Comparison of ENCODE assay signal across 26 mouse cellular contexts in genomic region chr5:148015383-148015782, GRCm38 (mm10). TPM values are rescaled to one million over a fixed set of nuclear protein-coding genes. Genes with fewer than 3 reads are reported as not detected.
DNase-seq lines count a peak whose midpoint lies in the region; ATAC-seq and TF ChIP-seq lines count a peak whose summit lies in the region.
"Had no signal": no experiment of that assay in that cellular context is flagged by ENCODE, and none has a peak within 500 bp of the region (broad histone marks: within the 10 kb centered on the region; RNA-seq: fewer than 3 reads in every experiment).

No protein-coding gene starts in this region.

- no peaks in the 10 kb centered on the region for H3K4me1 ChIP-seq in midbrain, embryonic 11.5 days (ENCODE audit: control insufficient read depth, insufficient read depth, low read length)
- no peaks in the 10 kb centered on the region for H3K4me1 ChIP-seq in midbrain, embryonic 15.5 days
- H3K4me1 ChIP-seq in MEL (ENCODE audit: control insufficient read depth in 1 of 2, insufficient read depth in 2 of 2, low read length in 2 of 2): no peaks in the 10 kb centered on the region
- H3K4me1 ChIP-seq: embryonic facial prominence, embryonic 13.5 days; embryonic facial prominence, embryonic 15.5 days; forebrain, embryonic 10.5 days; forebrain, embryonic 12.5 days had no signal

- H3K9me3 ChIP-seq in midbrain, embryonic 11.5 days (ENCODE audit: control insufficient read depth, low read length): no peaks in the 10 kb centered on the region
- no peaks in the 10 kb centered on the region for H3K9me3 ChIP-seq in midbrain, embryonic 15.5 days
- no peaks in the 10 kb centered on the region for H3K9me3 ChIP-seq in MEL (replicated peaks; ENCODE audit: insufficient read depth, low read length)
- H3K9me3 ChIP-seq: embryonic facial prominence, embryonic 13.5 days; embryonic facial prominence, embryonic 15.5 days had no signal

- ATAC-seq in midbrain, embryonic 11.5 days (ENCODE audit: low FRiP score): no peak
- no peak for ATAC-seq in midbrain, embryonic 15.5 days (replicated peaks)
- peak; percentile 62 for ATAC-seq in megakaryocyte-erythroid progenitor cell, adult 5-6 weeks (replicated peaks; ENCODE audit: low FRiP score, low TSS enrichment, poor library complexity, severe bottlenecking)
- ATAC-seq in frontal cortex, adult (ENCODE audit: low TSS enrichment): no peak
- ATAC-seq: activated CD4-positive, CD25-positive, alpha-beta regulatory T cell, adult 4 months; forebrain, embryonic 14.5 days; forebrain, embryonic 16.5 days; Patski had no signal

- no peak overlapping the region for H3K27ac ChIP-seq in midbrain, embryonic 11.5 days (ENCODE audit: low read depth, low read length)
- H3K27ac ChIP-seq in midbrain, embryonic 15.5 days: no peak overlapping the region
- no peak overlapping the region; the same call in 1 of the 2 replicates for H3K27ac ChIP-seq in MEL (ENCODE audit: control insufficient read depth, low read depth, low read length)
- H3K27ac ChIP-seq: embryonic facial prominence, embryonic 13.5 days; embryonic facial prominence, embryonic 15.5 days; forebrain, embryonic 10.5 days; forebrain, embryonic 12.5 days had no signal

- no peak overlapping the region for H3K4me2 ChIP-seq in midbrain, embryonic 11.5 days
- no peak overlapping the region for H3K4me2 ChIP-seq in midbrain, embryonic 15.5 days
- H3K4me2 ChIP-seq: embryonic facial prominence, embryonic 13.5 days; embryonic facial prominence, embryonic 15.5 days; forebrain, embryonic 12.5 days had no signal

- no peak for TF ChIP-seq POLR2A in MEL (IDR thresholded peaks at IDR 0.05; ENCODE audit: control insufficient read depth in 1 of 2, insufficient read depth in 1 of 2, low read depth in 1 of 2, low read length in 2 of 2, poor library complexity in 1 of 2)

- no peaks in the 10 kb centered on the region for H3K36me3 ChIP-seq in midbrain, embryonic 11.5 days (ENCODE audit: control insufficient read depth, insufficient read depth, low read length)
- no peaks in the 10 kb centered on the region for H3K36me3 ChIP-seq in midbrain, embryonic 15.5 days (replicated peaks)
- H3K36me3 ChIP-seq in MEL (ENCODE audit: control insufficient read depth in 1 of 2, insufficient read depth in 2 of 2, low read length in 2 of 2): no peaks in the 10 kb centered on the region
- H3K36me3 ChIP-seq: embryonic facial prominence, embryonic 13.5 days; embryonic facial prominence, embryonic 15.5 days; forebrain, embryonic 10.5 days; forebrain, embryonic 12.5 days had no signal

- WGBS in midbrain, embryonic 11.5 days: 86% methylated on average over 8 of the region's 8 CpGs
- 86% methylated on average over 8 of the region's 8 CpGs for WGBS in midbrain, embryonic 15.5 days

- peak; percentile 14 for DNase-seq in midbrain, embryonic 11.5 days (ENCODE audit: low spot score, missing footprints)
- DNase-seq in MEL (ENCODE audit: low read depth, low spot score) (no peak), MEL-GATA-1-ER (ENCODE audit: extremely low read depth, low read depth) (peak; percentile 16)
- DNase-seq in thymus, postnatal 4 days: no peak
- DNase-seq in cerebellum, postnatal 36 days: no peak
- DNase-seq: adrenal gland, adult 8-10 months; adrenal gland, postnatal 14 days; adrenal gland, postnatal 36 days; cerebellum, adult 11-12 months; cerebellum, adult 2 months; cerebellum, adult 9-10 months; cerebellum, postnatal 10 days; cerebellum, postnatal 25 days; embryo, embryonic 11 days had no signal

- TF ChIP-seq EP300 in MEL (IDR thresholded peaks at IDR 0.05; ENCODE audit: low read depth in 1 of 2, low read length in 2 of 2): peak in 1 of 2 experiments; percentile 19; a peak in 1 of 4 replicates

- no peak overlapping the region for H3K4me3 ChIP-seq in midbrain, embryonic 11.5 days (ENCODE audit: low read depth, low read length)
- H3K4me3 ChIP-seq in midbrain, embryonic 15.5 days: no peak overlapping the region
- no peak overlapping the region for H3K4me3 ChIP-seq in MEL (ENCODE audit: control insufficient read depth in 1 of 2, insufficient read depth in 1 of 2, low read depth in 2 of 2, low read length in 2 of 2)
- H3K4me3 ChIP-seq: embryonic facial prominence, embryonic 13.5 days; embryonic facial prominence, embryonic 15.5 days; erythroblast, embryonic 14.5 days; forebrain, embryonic 10.5 days; forebrain, embryonic 12.5 days had no signal

- H3K79me2 ChIP-seq in MEL (ENCODE audit: control insufficient read depth, insufficient read depth, low read length, poor library complexity): no peaks in the 10 kb centered on the region

- H3K27me3 ChIP-seq in midbrain, embryonic 11.5 days (ENCODE audit: control insufficient read depth, insufficient read depth, low read length): no peaks in the 10 kb centered on the region
- no peaks in the 10 kb centered on the region for H3K27me3 ChIP-seq in midbrain, embryonic 15.5 days (replicated peaks)
- no peaks in the 10 kb centered on the region for H3K27me3 ChIP-seq in MEL (ENCODE audit: control insufficient read depth in 1 of 2, insufficient read depth in 2 of 2, low read length in 2 of 2)
- H3K27me3 ChIP-seq: embryonic facial prominence, embryonic 13.5 days; embryonic facial prominence, embryonic 15.5 days; forebrain, embryonic 12.5 days had no signal

- TF ChIP-seq CTCF in MEL (IDR thresholded peaks at IDR 0.05 in 2 of 3, conservative IDR thresholded peaks at IDR 0.05 in 1 of 3; ENCODE audit: control insufficient read depth in 1 of 3, insufficient read depth in 1 of 3, low read depth in 2 of 3, low read length in 3 of 3, poor library complexity in 1 of 3, severe bottlenecking in 1 of 3): no peak

- H3K9ac ChIP-seq in midbrain, embryonic 11.5 days (ENCODE audit: low read length): no peak overlapping the region
- H3K9ac ChIP-seq in midbrain, embryonic 15.5 days: no peak overlapping the region
- no peak overlapping the region for H3K9ac ChIP-seq in MEL (ENCODE audit: control insufficient read depth, low read depth, low read length, poor library complexity, severe bottlenecking)
- H3K9ac ChIP-seq: embryonic facial prominence, embryonic 13.5 days; embryonic facial prominence, embryonic 15.5 days; forebrain, embryonic 12.5 days had no signal

- TF ChIP-seq RAD21 in MEL (IDR thresholded peaks at IDR 0.05; ENCODE audit: low read depth, low read length): no peak

TF ChIP-seq in MEL, 35 proteins besides CTCF, POLR2A, EP300 and RAD21:
- TF ChIP-seq TCF12 (IDR thresholded peaks at IDR 0.05; ENCODE audit: low read depth, low read length) (0 out of 2 replicates have a peak, but pooled peaks have one; percentile 28), KAT2A (conservative IDR thresholded peaks at IDR 0.05; ENCODE audit: low read depth, low read length) (no peak), TAL1 (IDR thresholded peaks at IDR 0.05; ENCODE audit: low read length) (no peak), CHD1 (IDR thresholded peaks at IDR 0.05; ENCODE audit: low read depth, low read length) (no peak), ZNF384 (IDR thresholded peaks at IDR 0.05; ENCODE audit: low read depth, low read length) (no peak), USF1 (IDR thresholded peaks at IDR 0.05; ENCODE audit: low read depth, low read length) (no peak)

RNA-seq across cellular contexts. Expression of gene Mtus2, which starts 58.3 kb away (rescaled TPM):
- 13.8 and 18.3 TPM in 2 replicates for polyA plus RNA-seq in midbrain, embryonic 11.5 days (2014; fragmentation: Nextera tagmentation; extraction: Ambion mirVana)
- polyA plus RNA-seq in midbrain, embryonic 15.5 days (2015; fragmentation: Nextera tagmentation; extraction: Ambion mirVana): 45.6 and 46.4 TPM in 2 replicates
- 0.07 and 0.08 TPM in 2 replicates for total RNA-seq in MEL (2012; rRNA removed)
- polyA plus RNA-seq in MEL (2012; ENCODE audit: insufficient read depth in 1 of 2, insufficient read length in 2 of 2, low read depth in 1 of 2, low replicate concordance in 2 of 2, missing spikeins in 1 of 2): not detected
- 0.27 and 1.5 TPM in 2 replicates for total RNA-seq in megakaryocyte-erythroid progenitor cell, adult 5-6 weeks (2014; fragmentation: Nextera tagmentation)
- total RNA-seq in megakaryocyte-erythroid progenitor cell, adult 5-6 weeks (2017): 0.65 and 1.8 TPM in 2 replicates
- polyA plus RNA-seq: erythroblast, embryonic 14.5 days had no signal

Comparison
In these comparisons a context has a peak if more than half of its experiments do, and no peak if none do; other contexts are left out.
1. DNase-seq: peak in midbrain, embryonic 11.5 days (single experiment) and MEL-GATA-1-ER (single experiment); none in MEL (single experiment), thymus, postnatal 4 days (single experiment) and cerebellum, postnatal 36 days (0 of 2).
2. RNA of gene Mtus2, which starts 58.3 kb away (polyA plus RNA-seq): 45.6 to 46.4 TPM in midbrain, embryonic 15.5 days and 13.8 to 18.3 TPM in midbrain, embryonic 11.5 days; not detected in MEL; every median in the first group is over 10 times any median in the second.